Mouse (Mus musculus) forebrain, embryonic 16.5 days (tissue): ENCODE results near the gene Edrf1. TPM values are rescaled to one million over a fixed set of nuclear protein-coding genes. Genes with fewer than 3 reads are reported as not detected.

ENCODE experiments used
- ATAC-seq: fragments of 200-750 bp; cut with Nextera tagmentation; 2 replicates; pipeline ENCODE4 v1.8.0; 2017; ENCODE audit warnings: mild to moderate bottlenecking, moderate library complexity
- H3K27ac ChIP-seq: fragments of 300-500 bp; sonication (generic); 2 replicates; pipeline ENCODE4 v1.5.1; 2014; ENCODE audit warnings: low read length, control low read depth
- H3K27me3 ChIP-seq: fragments of 300-500 bp; sonication (generic); replicated peaks from 2 replicates; pipeline ENCODE4 v1.6.1; 2014; ENCODE audit warnings: low read length; ENCODE audit not compliant: control insufficient read depth, insufficient read depth
- H3K36me3 ChIP-seq: fragments of 300-500 bp; sonication (generic); 2 replicates; pipeline ENCODE4 v1.6.1; 2014; ENCODE audit not compliant: control insufficient read depth, insufficient read depth
- H3K4me1 ChIP-seq: fragments of 300-500 bp; sonication (generic); replicated peaks from 2 replicates; pipeline ENCODE4 v1.6.1; 2014; ENCODE audit warnings: low read length; ENCODE audit not compliant: control insufficient read depth, insufficient read depth
- H3K4me2 ChIP-seq: fragments of 300-500 bp; sonication (generic); 2 replicates; pipeline ENCODE4 v1.6.1; 2014; ENCODE audit warnings: mild to moderate bottlenecking, low read length, control low read depth
- H3K4me3 ChIP-seq: fragments of 300-500 bp; sonication (generic); replicated peaks from 2 replicates; pipeline ENCODE4 v1.5.1; 2014; ENCODE audit warnings: mild to moderate bottlenecking, low read length, control low read depth
- H3K9ac ChIP-seq: fragments of 300-500 bp; sonication (generic); replicated peaks from 2 replicates; pipeline ENCODE4 v1.6.1; 2014; ENCODE audit warnings: low read depth, low read length, control low read depth
- H3K9me3 ChIP-seq: fragments of 300-500 bp; sonication (generic); 2 replicates; pipeline ENCODE4 v1.6.1; 2016; ENCODE audit warnings: low read length; ENCODE audit not compliant: control insufficient read depth
- WGBS: fragments of 180-500 bp; shearing (Covaris S2); extraction: QIAGEN DNeasy Blood & Tissue Kit; methylation state at CpG from one replicate; pipeline ENCODE4 v1.1.7; 2014; 5-methylcytosine and 5-hydroxymethylcytosine counted together
- polyA plus RNA-seq: library from polyadenylated mRNA; unstranded; fragments of >200 nt; fragmentation: Nextera tagmentation; extraction: Ambion mirVana; gene quantifications from 2 replicates; pipeline ENCODE4 v1.2.1, GENCODE M21; 2015

Edrf1 gene
- polyA plus RNA-seq, 1 experiment from 2014 or later, result 25.0 TPM

- H3K9ac ChIP-seq, result 0 out of 2 replicates have a peak overlapping the region, but pooled peaks have one; percentile 24
- 36% methylated on average over 13 of the region's 13 CpGs for WGBS
These were observed 28.6 kb upstream of the Edrf1 start for GRCm38 (mm10) chr7:133608631-133609340.

GRCm38 (mm10) chr7:133609585-133609984 is 27.8 kb upstream of the Edrf1 start:
- H3K9ac ChIP-seq, result no peak overlapping the region
- H3K4me1 ChIP-seq, result peaks cover 29% of the 10 kb centered on the region
- no peaks in the 10 kb centered on the region for H3K36me3 ChIP-seq
- 43% methylated on average over 8 of the region's 8 CpGs for whole genome bisulfite sequencing
- no peaks in the 10 kb centered on the region for H3K27me3 ChIP-seq
- no peak overlapping the region for H3K4me2 ChIP-seq
- peak overlapping the region; percentile 76 for H3K27ac ChIP-seq
- ATAC-seq, result peak; percentile 54; the same call in 1 of the 2 replicates
- no peaks in the 10 kb centered on the region for H3K9me3 ChIP-seq
- H3K4me3 ChIP-seq, result no peak overlapping the region

More at GRCm38 (mm10) chr7:133608631-133609340, 28.6 kb upstream of the Edrf1 start:
- H3K27me3 ChIP-seq, result no peaks in the 10 kb centered on the region
- no peaks in the 10 kb centered on the region for H3K9me3 ChIP-seq
- peak; percentile 43 for ATAC-seq
- H3K4me3 ChIP-seq, result no peak overlapping the region
- peaks cover 29% of the 10 kb centered on the region for H3K4me1 ChIP-seq
- H3K27ac ChIP-seq, result peak overlapping the region; percentile 76
- H3K4me2 ChIP-seq, result peak overlapping the region; percentile 40
- H3K36me3 ChIP-seq, result no peaks in the 10 kb centered on the region

- Histone ChIP-seq H3K9ac (no peak overlapping the region), H3K27me3 (no peaks in the 10 kb centered on the region), H3K27ac (no peak overlapping the region), H3K9me3 (no peaks in the 10 kb centered on the region), H3K4me3 (no peak overlapping the region), H3K4me2 (no peak overlapping the region), H3K36me3 (no peaks in the 10 kb centered on the region), H3K4me1 (peaks cover 17% of the 10 kb centered on the region)
- 80% methylated on average over 2 of the region's 2 CpGs for WGBS
- no peak for ATAC-seq
These were observed 24.4 kb upstream of the Edrf1 start for GRCm38 (mm10) chr7:133612981-133613380.

GRCm38 (mm10) chr7:133620721-133621120 is 16.6 kb upstream of the Edrf1 start:
- no peaks in the 10 kb centered on the region for H3K36me3 ChIP-seq
- no peak overlapping the region for H3K27ac ChIP-seq
- no peaks in the 10 kb centered on the region for H3K9me3 ChIP-seq
- H3K27me3 ChIP-seq, result no peaks in the 10 kb centered on the region
- no peak overlapping the region for H3K4me3 ChIP-seq
- ATAC-seq, result peak; percentile 64
- 43% methylated on average over 11 of the region's 11 CpGs for WGBS
- peaks cover 5% of the 10 kb centered on the region; the same call in 1 of the 2 replicates for H3K4me1 ChIP-seq
- no peak overlapping the region for H3K9ac ChIP-seq
- H3K4me2 ChIP-seq, result no peak overlapping the region

- Histone ChIP-seq H3K36me3 (no peaks in the 10 kb centered on the region), H3K4me2 (no peak overlapping the region), H3K4me1 (peaks cover 11% of the 10 kb centered on the region), H3K4me3 (no peak overlapping the region), H3K27me3 (no peaks in the 10 kb centered on the region), H3K9ac (no peak overlapping the region), H3K9me3 (no peaks in the 10 kb centered on the region), H3K27ac (no peak overlapping the region)
- WGBS, result 91% methylated on average over 5 of the region's 5 CpGs
- no peak for ATAC-seq
These were observed 14.1 kb upstream of the Edrf1 start for GRCm38 (mm10) chr7:133623226-133623625.

GRCm38 (mm10) chr7:133627184-133627936 is 10.0 kb upstream of the Edrf1 start:
- Histone ChIP-seq H3K9me3 (no peaks in the 10 kb centered on the region), H3K27ac (0 out of 2 replicates have a peak overlapping the region, but pooled peaks have one; percentile 24), H3K4me3 (no peak overlapping the region), H3K4me2 (no peak overlapping the region), H3K36me3 (no peaks in the 10 kb centered on the region), H3K4me1 (peaks cover 7% of the 10 kb centered on the region; the same call in 1 of the 2 replicates), H3K9ac (no peak overlapping the region), H3K27me3 (no peaks in the 10 kb centered on the region)
- 46% methylated on average over 14 of the region's 14 CpGs for WGBS
- peak; percentile 23; the same call in 1 of the 2 replicates for ATAC-seq

GRCm38 (mm10) chr7:133630821-133631220 is 6.5 kb upstream of the Edrf1 start:
- H3K36me3 ChIP-seq, result no peaks in the 10 kb centered on the region
- H3K27me3 ChIP-seq, result no peaks in the 10 kb centered on the region
- no peak overlapping the region for H3K4me3 ChIP-seq
- no peak overlapping the region for H3K27ac ChIP-seq
- 81% methylated on average over 5 of the region's 5 CpGs for WGBS
- no peaks in the 10 kb centered on the region for H3K9me3 ChIP-seq
- no peak overlapping the region for H3K4me2 ChIP-seq
- peaks cover 7% of the 10 kb centered on the region; the same call in 1 of the 2 replicates for H3K4me1 ChIP-seq
- H3K9ac ChIP-seq, result no peak overlapping the region
- ATAC-seq, result no peak

- Histone ChIP-seq H3K9ac (no peak overlapping the region), H3K27ac (no peak overlapping the region), H3K4me1 (peaks cover 6% of the 10 kb centered on the region; the same call in 1 of the 2 replicates), H3K36me3 (no peaks in the 10 kb centered on the region), H3K4me3 (no peak overlapping the region), H3K9me3 (no peaks in the 10 kb centered on the region), H3K27me3 (no peaks in the 10 kb centered on the region), H3K4me2 (no peak overlapping the region)
- 24% methylated on average over 2 of the region's 2 CpGs for WGBS
- ATAC-seq, result no peak
These were observed 4.9 kb upstream of the Edrf1 start for GRCm38 (mm10) chr7:133632476-133632875.

- no peaks in the 10 kb centered on the region for H3K36me3 ChIP-seq
- no peak overlapping the region for H3K9ac ChIP-seq
- H3K4me3 ChIP-seq, result no peak overlapping the region
- H3K9me3 ChIP-seq, result no peaks in the 10 kb centered on the region
- H3K4me1 ChIP-seq, result peaks cover 16% of the 10 kb centered on the region
- no peak overlapping the region for H3K27ac ChIP-seq
- 58% methylated on average over 10 of the region's 12 CpGs for WGBS
- H3K4me2 ChIP-seq, result no peak overlapping the region
- ATAC-seq, result no peak
- H3K27me3 ChIP-seq, result no peaks in the 10 kb centered on the region
These were observed 2.3 kb upstream of the Edrf1 start for GRCm38 (mm10) chr7:133634932-133635650.
